Mouse (Mus musculus) left cerebral cortex, postnatal 36 days (tissue): Measurements from ENCODE around the gene Inf2. TPM values are rescaled to one million over a fixed set of nuclear protein-coding genes. Genes with fewer than 3 reads are reported as not detected.

ENCODE experiments used
- DNase-seq, 2 experiments: peaks; one replicate each; pipeline ENCODE4 v3.0.0; 2021 to 2022; ENCODE audit warnings: low spot score in 2 of 2, mixed read lengths in 1 of 2
- intact Hi-C: fragments of 180-260 bp; cut with DNase I; formaldehyde crosslinking; loops from one replicate; pipeline ENCODE4 v1.15.1; 2025
- total RNA-seq, 2 experiments: library from RNA; stranded (reverse); gene quantifications; 2 replicates each; pipeline ENCODE4 v1.2.3; 2021

Inf2 gene
- total RNA-seq, 2 experiments from 2014 or later, result 128 to 143 TPM

- intact Hi-C loops, result no loop called here
- no peak for DNase-seq
These were observed 3.1 kb downstream of the Inf2 start for GRCm38 (mm10) chr12:112591730-112592129.

GRCm38 (mm10) chr12:112592985-112593734 is 4.6 kb downstream of the Inf2 start:
- no peak for DNase-seq
- intact Hi-C loops, result no loop called here

GRCm38 (mm10) chr12:112593951-112594915 is 5.6 kb downstream of the Inf2 start:
- DNase-seq, result no peak
- intact Hi-C loops, result no loop called here

DNA sequence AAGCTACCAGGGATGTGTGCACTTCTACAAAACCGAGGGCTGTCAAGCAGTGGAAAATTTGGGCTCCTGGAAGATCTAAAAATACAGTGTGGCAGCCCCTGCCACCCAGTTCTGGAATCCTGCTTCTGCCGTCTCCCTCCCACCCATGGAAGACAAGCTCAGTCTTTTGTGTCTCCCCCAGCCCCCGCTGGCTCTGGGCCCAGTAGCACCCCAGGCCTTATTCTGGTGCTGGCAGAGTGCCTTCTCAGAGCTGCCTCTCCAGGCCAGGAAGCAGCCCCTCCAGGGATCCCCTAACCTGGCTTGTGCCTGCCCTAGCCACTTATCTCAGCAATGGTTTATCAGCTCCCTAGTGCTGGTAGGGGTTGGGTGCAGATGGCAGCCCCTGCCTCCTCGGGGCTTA is 6.4 kb downstream of the Inf2 start:
- intact Hi-C loops, result no loop called here
- peak; percentile 72 to 78 for DNase-seq

DNA sequence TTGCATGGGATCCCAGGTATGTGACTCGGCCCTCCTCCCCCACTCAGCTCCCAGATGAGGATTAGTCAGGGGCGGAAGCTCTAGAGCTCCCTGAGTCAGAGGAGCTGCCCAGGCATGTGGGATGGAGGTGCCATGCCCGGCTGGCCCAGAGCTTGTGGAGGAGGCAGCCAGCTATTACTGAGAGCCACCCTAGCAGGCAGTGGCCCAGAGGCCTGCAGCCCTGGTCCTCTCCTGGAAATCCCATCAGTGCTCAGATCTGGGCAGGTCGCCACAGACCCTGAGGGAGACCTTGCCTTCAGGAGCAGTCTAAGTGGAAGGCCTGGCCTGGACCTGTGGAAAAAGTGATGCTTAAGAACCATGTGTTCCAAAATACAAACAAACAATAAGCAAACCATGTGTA is 7.0 kb downstream of the Inf2 start:
- no peak for DNase-seq
- intact Hi-C loops, result no loop called here

DNA sequence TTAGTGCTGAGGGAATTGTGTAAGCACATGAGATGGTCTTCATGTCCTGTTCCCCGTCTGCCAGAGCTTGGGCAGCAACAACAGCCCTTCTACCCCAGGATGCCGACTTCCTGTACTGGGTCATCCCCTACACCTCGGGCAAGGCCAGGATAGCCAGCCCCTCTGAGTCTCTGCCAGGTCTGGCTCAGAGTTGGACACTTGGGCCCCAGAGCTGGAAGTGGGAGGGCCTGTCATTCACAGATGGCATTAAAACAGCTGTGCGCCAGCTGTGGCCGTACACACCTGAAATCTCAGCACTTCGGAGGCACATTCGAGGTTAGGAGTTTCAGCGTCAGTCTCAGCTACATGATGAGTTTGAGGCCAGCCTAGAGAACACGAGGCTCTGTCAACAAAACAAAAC is 7.9 kb downstream of the Inf2 start:
- DNase-seq, result no peak
- intact Hi-C loops, result no loop called here

GRCm38 (mm10) chr12:112596891-112597500 is 8.4 kb downstream of the Inf2 start:
- no peak for DNase-seq

DNA sequence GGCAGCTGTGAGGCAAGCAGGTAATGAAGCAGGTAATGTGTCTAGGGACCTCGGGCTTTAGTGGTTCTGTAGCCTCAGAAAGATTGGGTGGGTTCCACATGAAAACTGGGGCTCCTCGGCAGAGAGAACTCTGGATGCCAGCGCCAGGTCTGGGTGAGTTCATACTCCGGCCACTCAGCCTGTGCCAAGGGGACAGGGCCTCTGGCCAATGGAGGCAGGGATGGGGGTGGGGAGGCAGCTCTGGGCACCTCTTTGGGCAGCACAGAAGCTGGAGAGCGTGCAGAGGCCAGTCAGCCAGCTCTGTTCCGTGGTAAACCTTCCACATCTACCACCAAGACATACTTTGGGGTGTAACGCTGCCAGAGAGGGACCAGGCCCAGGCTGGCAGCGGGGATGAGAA is 9.0 kb downstream of the Inf2 start:
- intact Hi-C loops, result no loop called here
- no peak for DNase-seq

More at GRCm38 (mm10) chr12:112596891-112597500, 8.4 kb downstream of the Inf2 start:
- intact Hi-C loops, result no loop called here

DNA sequence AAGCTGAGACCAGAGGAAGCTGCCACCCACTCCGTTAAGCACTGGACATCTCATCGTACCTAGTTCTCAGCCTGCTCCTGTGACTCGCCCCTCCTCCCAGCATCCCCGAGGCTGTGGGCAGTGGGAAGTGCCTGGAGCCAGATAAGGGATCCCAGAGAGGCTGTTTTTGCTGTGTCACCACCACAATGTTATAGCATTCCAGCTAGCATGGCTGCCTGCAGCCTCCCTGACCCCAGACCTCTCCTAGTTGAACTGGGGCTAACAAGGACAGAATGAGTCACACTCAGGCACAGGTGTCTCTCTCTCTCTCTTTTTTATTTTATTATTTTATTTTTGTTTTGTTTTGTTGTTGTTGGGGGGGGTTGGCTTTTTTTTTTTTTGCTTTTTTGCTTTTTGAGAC is 10.6 kb downstream of the Inf2 start:
- intact Hi-C loops, result no loop called here
- DNase-seq, result no peak

DNA sequence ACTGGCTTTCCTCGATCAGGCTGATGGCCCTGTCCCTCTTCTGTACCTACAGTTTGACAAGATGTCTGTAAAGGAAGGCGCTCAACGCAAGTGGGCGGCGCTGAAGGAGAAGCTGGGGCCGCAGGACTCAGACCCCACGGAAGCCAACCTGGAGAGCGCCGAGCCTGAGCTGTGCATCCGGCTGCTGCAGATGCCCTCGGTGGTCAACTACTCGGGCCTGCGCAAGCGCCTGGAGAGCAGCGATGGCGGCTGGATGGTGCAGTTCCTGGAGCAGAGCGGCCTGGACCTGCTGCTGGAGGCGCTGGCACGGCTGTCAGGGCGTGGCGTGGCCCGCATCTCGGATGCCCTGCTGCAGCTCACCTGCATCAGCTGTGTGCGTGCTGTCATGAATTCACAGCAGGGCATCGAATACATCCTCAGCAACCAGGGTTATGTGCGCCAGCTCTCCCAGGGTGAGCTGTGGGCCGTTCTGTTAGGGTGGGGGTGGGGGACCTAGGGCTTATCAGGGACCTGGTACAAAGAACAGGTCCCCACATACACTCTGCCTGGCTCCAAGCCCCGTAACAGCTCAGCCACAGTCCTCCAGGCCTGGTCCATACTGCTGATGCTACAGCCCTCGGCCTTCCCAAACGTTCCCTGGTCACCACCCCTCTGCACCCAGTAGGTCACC is 11.5 kb downstream of the Inf2 start:
- DNase-seq, result no peak
- intact Hi-C loops, result no loop called here

DNA sequence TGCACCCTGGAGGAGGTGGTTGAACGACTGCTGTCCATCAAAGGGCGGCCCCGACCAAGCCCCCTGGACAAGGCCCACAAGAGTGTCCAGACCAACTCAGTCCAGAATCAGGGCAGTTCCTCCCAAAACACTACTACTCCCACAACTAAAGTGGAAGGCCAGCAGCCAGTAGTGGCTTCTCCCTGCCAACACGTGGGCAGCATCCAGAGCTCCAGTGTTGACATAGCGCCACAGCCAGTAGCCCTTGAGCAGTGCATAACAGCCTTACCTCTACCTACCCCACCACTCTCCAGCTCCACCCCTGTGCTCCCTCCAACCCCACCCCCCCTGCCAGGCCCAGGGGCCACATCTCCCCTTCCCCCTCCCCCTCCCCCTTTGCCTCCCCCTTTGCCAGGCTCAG is 15.4 kb downstream of the Inf2 start:
- no peak for DNase-seq
- intact Hi-C loops, result no loop called here

- intact Hi-C loops, result loop anchor here (1.0 kb wide), 1 partner anchor 53 kb away; no protein-coding TSS in a partner anchor
- DNase-seq, result peak in 1 of 2 experiments; percentile 34
These were observed 16.4 kb downstream of the Inf2 start for GRCm38 (mm10) chr12:112604709-112605649.

- intact Hi-C loops, result loop anchor here (1.0 kb wide), 1 partner anchor 53 kb away; no protein-coding TSS in a partner anchor
- DNase-seq, result peak; percentile 79 to 83
These were observed 17.2 kb downstream of the Inf2 start for GRCm38 (mm10) chr12:112605766-112606165.

GRCm38 (mm10) chr12:112606998-112607397 is 18.4 kb downstream of the Inf2 start:
- DNase-seq, result no peak
- intact Hi-C loops, result no loop called here

DNA sequence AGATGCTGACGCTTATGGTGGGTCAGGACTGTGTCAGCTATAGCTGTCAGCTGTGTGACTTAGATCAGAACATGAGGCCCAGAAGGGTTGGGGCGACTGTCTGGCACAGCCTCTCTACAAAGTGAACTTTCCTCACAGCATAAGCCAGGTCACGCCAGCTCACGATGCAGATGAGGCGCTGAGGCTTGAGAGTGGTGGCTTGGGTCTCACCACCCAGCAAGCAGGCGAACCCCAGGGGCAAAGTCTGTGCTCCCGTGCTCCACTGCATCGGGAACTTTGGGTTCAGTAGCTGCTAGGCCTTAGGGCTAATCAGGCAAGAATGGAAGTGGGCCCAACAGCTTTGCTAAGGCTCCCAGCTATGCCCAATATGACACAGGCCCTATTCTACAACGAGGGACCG is 20.4 kb downstream of the Inf2 start:
- intact Hi-C loops, result no loop called here
- DNase-seq, result no peak

GRCm38 (mm10) chr12:112616668-112617067 is 28.1 kb downstream of the Inf2 start:
- intact Hi-C loops, result no loop called here
- DNase-seq, result no peak

DNA sequence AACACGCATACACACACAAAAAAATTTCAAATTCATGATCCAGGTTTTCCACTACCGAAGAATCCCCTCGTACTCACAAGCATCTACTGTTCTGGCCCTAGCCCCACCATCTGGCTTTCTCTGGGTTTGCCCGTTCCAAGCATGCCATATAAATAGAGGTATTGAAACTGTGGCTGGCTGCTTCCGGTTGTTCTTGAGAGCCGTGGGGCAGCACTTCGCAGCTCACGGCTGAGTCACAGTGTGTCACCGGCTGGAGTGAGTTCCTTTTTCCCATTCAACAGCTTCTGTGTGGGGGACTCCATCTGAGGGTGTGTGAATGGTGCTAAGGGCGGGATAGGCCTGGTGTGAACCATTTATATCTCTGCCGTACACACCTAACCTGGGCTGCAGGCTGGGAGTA is 28.6 kb downstream of the Inf2 start:
- intact Hi-C loops, result no loop called here
- peak; percentile 73 to 83 for DNase-seq

GRCm38 (mm10) chr12:112617898-112618380 is 29.4 kb downstream of the Inf2 start:
- peak; percentile 54 to 67 for DNase-seq
- intact Hi-C loops, result no loop called here
